Mouse (Mus musculus): ENCODE results near the gene Grtp1. TPM values are rescaled to one million over a fixed set of nuclear protein-coding genes. Genes with fewer than 3 reads are reported as not detected.

Grtp1 gene
- polyA plus RNA-seq, 1 experiment from 2014 or later: 22.6 TPM

DNA sequence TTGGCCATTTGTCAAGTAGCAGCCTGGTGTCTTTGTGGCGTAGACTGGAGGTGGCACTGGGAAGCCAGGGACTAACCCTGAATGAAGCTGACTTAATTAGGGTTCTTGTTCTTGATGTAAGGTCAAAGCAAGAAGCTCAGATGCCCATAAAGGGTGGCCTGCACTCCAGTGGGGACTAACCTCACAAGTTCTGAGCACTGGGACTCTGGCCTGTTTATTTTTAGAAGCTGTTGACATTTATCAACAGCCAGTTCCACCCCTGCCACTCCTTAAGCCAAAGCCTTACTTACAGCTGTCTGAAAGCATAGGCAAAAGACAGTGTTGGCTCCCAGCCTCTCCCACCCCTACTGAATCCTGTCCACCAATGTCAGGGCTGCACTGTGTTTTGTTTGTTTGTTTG is 9.3 kb upstream of the Grtp1 start:
- Histone ChIP-seq H3K9me3 (replicated peaks; ENCODE audit: control insufficient read depth, low read length) (no peaks in the 10 kb centered on the region), H3K4me1 (ENCODE audit: control insufficient read depth, insufficient read depth, low read length) (peaks cover 15% of the 10 kb centered on the region), H3K9ac (ENCODE audit: low read length) (no peak overlapping the region), H3K27ac (ENCODE audit: low read length) (no peak overlapping the region), H3K4me3 (replicated peaks; ENCODE audit: low read length) (no peak overlapping the region), H3K36me3 (ENCODE audit: control insufficient read depth, insufficient read depth, low read length) (no peaks in the 10 kb centered on the region), H3K27me3 (ENCODE audit: control insufficient read depth, insufficient read depth, low read length) (no peaks in the 10 kb centered on the region), H3K4me2 (ENCODE audit: low read depth, low read length) (no peak overlapping the region)
- WGBS: 43% methylated on average over 1 of the region's 1 CpGs
- no peak for ATAC-seq (ENCODE audit: insufficient read depth, low FRiP score)

- Histone ChIP-seq H3K4me2 (ENCODE audit: low read depth, low read length) (no peak overlapping the region), H3K4me1 (ENCODE audit: control insufficient read depth, insufficient read depth, low read length) (peaks cover 14% of the 10 kb centered on the region), H3K36me3 (ENCODE audit: control insufficient read depth, insufficient read depth, low read length) (no peaks in the 10 kb centered on the region), H3K9me3 (replicated peaks; ENCODE audit: control insufficient read depth, low read length) (no peaks in the 10 kb centered on the region), H3K27me3 (ENCODE audit: control insufficient read depth, insufficient read depth, low read length) (no peaks in the 10 kb centered on the region), H3K9ac (ENCODE audit: low read length) (no peak overlapping the region), H3K4me3 (replicated peaks; ENCODE audit: low read length) (no peak overlapping the region), H3K27ac (ENCODE audit: low read length) (no peak overlapping the region)
- ATAC-seq (ENCODE audit: insufficient read depth, low FRiP score): no peak
- WGBS: 34% methylated on average over 6 of the region's 6 CpGs
Measured at GRCm38 (mm10) chr8:13208627-13209355, 8.4 kb upstream of the Grtp1 start.

- WGBS: 30% methylated on average over 5 of the region's 5 CpGs
- Histone ChIP-seq H3K4me1 (ENCODE audit: control insufficient read depth, insufficient read depth, low read length) (peaks cover 7% of the 10 kb centered on the region; the same call in 1 of the 2 replicates), H3K27me3 (ENCODE audit: control insufficient read depth, insufficient read depth, low read length) (0 out of 2 replicates have a peak, but pooled peaks cover 5% of the 10 kb centered on the region), H3K9ac (ENCODE audit: low read length) (no peak overlapping the region), H3K27ac (ENCODE audit: low read length) (peak overlapping the region; percentile 73), H3K4me3 (replicated peaks; ENCODE audit: low read length) (no peak overlapping the region), H3K36me3 (ENCODE audit: control insufficient read depth, insufficient read depth, low read length) (no peaks in the 10 kb centered on the region), H3K4me2 (ENCODE audit: low read depth, low read length) (no peak overlapping the region), H3K9me3 (replicated peaks; ENCODE audit: control insufficient read depth, low read length) (no peaks in the 10 kb centered on the region)
- peak; percentile 63; the same call in 1 of the 2 replicates for ATAC-seq (ENCODE audit: insufficient read depth, low FRiP score)
Measured at GRCm38 (mm10) chr8:13206290-13206689, 5.9 kb upstream of the Grtp1 start.

GRCm38 (mm10) chr8:13205311-13205710 is 4.9 kb upstream of the Grtp1 start:
- Histone ChIP-seq H3K4me3 (replicated peaks; ENCODE audit: low read length) (no peak overlapping the region), H3K9me3 (replicated peaks; ENCODE audit: control insufficient read depth, low read length) (no peaks in the 10 kb centered on the region), H3K36me3 (ENCODE audit: control insufficient read depth, insufficient read depth, low read length) (no peaks in the 10 kb centered on the region), H3K27ac (ENCODE audit: low read length) (peak overlapping the region; percentile 69), H3K9ac (ENCODE audit: low read length) (no peak overlapping the region), H3K4me1 (ENCODE audit: control insufficient read depth, insufficient read depth, low read length) (peaks cover 7% of the 10 kb centered on the region; the same call in 1 of the 2 replicates), H3K4me2 (ENCODE audit: low read depth, low read length) (no peak overlapping the region), H3K27me3 (ENCODE audit: control insufficient read depth, insufficient read depth, low read length) (0 out of 2 replicates have a peak, but pooled peaks cover 10% of the 10 kb centered on the region)
- 71% methylated on average over 5 of the region's 5 CpGs for WGBS
- no peak for ATAC-seq (ENCODE audit: insufficient read depth, low FRiP score)

GRCm38 (mm10) chr8:13204371-13205140 is 4.1 kb upstream of the Grtp1 start:
- Histone ChIP-seq H3K27me3 (ENCODE audit: control insufficient read depth, insufficient read depth, low read length) (peaks cover 14% of the 10 kb centered on the region; the same call in 1 of the 2 replicates), H3K9ac (ENCODE audit: low read length) (no peak overlapping the region), H3K27ac (ENCODE audit: low read length) (peak overlapping the region; percentile 69), H3K9me3 (replicated peaks; ENCODE audit: control insufficient read depth, low read length) (no peaks in the 10 kb centered on the region), H3K4me1 (ENCODE audit: control insufficient read depth, insufficient read depth, low read length) (peaks cover 5% of the 10 kb centered on the region), H3K36me3 (ENCODE audit: control insufficient read depth, insufficient read depth, low read length) (no peaks in the 10 kb centered on the region), H3K4me2 (ENCODE audit: low read depth, low read length) (no peak overlapping the region), H3K4me3 (replicated peaks; ENCODE audit: low read length) (no peak overlapping the region)
- ATAC-seq (ENCODE audit: insufficient read depth, low FRiP score): peak; percentile 58; the same call in 1 of the 2 replicates
- WGBS: 54% methylated on average over 12 of the region's 12 CpGs

DNA sequence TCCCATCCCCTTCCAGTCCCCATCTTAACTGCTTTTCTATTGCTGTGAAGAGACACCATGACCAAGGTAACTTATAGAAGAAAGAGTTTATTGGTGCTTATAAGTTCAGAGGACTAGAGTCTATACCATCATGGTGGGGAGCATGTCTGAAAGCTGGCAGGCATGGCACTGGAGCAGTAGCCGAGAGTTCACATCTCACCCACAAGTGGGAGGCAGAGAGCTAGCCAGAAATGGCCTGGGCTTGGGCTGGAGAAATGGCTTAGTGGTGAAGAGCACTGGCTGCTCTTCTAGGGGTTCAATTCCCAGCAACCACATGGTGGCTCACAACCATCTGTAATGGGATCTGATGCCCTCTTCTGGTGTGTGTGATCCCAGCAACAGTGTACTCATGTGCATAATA is 3.1 kb upstream of the Grtp1 start:
- no peak for ATAC-seq (ENCODE audit: insufficient read depth, low FRiP score)
- H3K27me3 ChIP-seq (ENCODE audit: control insufficient read depth, insufficient read depth, low read length): peaks cover 14% of the 10 kb centered on the region; the same call in 1 of the 2 replicates
- WGBS: 64% methylated on average over 1 of the region's 1 CpGs
- H3K36me3 ChIP-seq (ENCODE audit: control insufficient read depth, insufficient read depth, low read length): no peaks in the 10 kb centered on the region
- H3K9me3 ChIP-seq (replicated peaks; ENCODE audit: control insufficient read depth, low read length): no peaks in the 10 kb centered on the region
- H3K9ac ChIP-seq (ENCODE audit: low read length): no peak overlapping the region
- no peak overlapping the region for H3K27ac ChIP-seq (ENCODE audit: low read length)
- no peak overlapping the region for H3K4me2 ChIP-seq (ENCODE audit: low read depth, low read length)
- H3K4me3 ChIP-seq (replicated peaks; ENCODE audit: low read length): no peak overlapping the region
- peaks cover 4% of the 10 kb centered on the region; the same call in 1 of the 2 replicates for H3K4me1 ChIP-seq (ENCODE audit: control insufficient read depth, insufficient read depth, low read length)

GRCm38 (mm10) chr8:13202806-13203205 is 2.4 kb upstream of the Grtp1 start:
- no peak for ATAC-seq (ENCODE audit: insufficient read depth, low FRiP score)
- peaks cover 14% of the 10 kb centered on the region; the same call in 1 of the 2 replicates for H3K27me3 ChIP-seq (ENCODE audit: control insufficient read depth, insufficient read depth, low read length)
- H3K4me1 ChIP-seq (ENCODE audit: control insufficient read depth, insufficient read depth, low read length): peaks cover 4% of the 10 kb centered on the region; the same call in 1 of the 2 replicates
- no peaks in the 10 kb centered on the region for H3K36me3 ChIP-seq (ENCODE audit: control insufficient read depth, insufficient read depth, low read length)
- no peaks in the 10 kb centered on the region for H3K9me3 ChIP-seq (replicated peaks; ENCODE audit: control insufficient read depth, low read length)
- no peak overlapping the region for H3K9ac ChIP-seq (ENCODE audit: low read length)
- 83% methylated on average over 3 of the region's 3 CpGs for WGBS
- H3K27ac ChIP-seq (ENCODE audit: low read length): no peak overlapping the region
- no peak overlapping the region for H3K4me3 ChIP-seq (replicated peaks; ENCODE audit: low read length)
- peak overlapping the region; percentile 35; the same call in 1 of the 2 replicates for H3K4me2 ChIP-seq (ENCODE audit: low read depth, low read length)

DNA sequence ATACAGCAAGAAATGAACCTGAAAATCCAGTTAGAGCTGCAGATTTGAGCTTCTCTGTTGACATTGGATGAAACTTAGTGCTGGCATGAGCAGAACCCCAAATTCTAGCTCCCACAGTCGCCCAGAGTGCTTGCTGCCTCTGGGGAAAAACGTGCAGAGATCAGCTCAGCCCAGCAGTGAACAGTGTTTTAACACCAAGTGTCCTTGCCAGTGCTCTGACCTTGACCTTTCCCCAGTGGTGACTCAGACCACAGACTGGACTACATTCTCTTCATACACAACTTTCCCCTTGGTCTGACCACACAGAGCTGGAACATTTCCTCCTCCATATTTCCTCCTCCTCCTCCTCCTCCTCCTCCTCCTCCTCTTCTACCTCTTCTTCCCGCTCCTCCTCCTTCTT is 1.6 kb upstream of the Grtp1 start:
- Histone ChIP-seq H3K36me3 (ENCODE audit: control insufficient read depth, insufficient read depth, low read length) (no peaks in the 10 kb centered on the region), H3K27me3 (ENCODE audit: control insufficient read depth, insufficient read depth, low read length) (peaks cover 14% of the 10 kb centered on the region; the same call in 1 of the 2 replicates), H3K27ac (ENCODE audit: low read length) (no peak overlapping the region; the same call in 1 of the 2 replicates), H3K4me2 (ENCODE audit: low read depth, low read length) (peak overlapping the region; percentile 35; the same call in 1 of the 2 replicates), H3K4me3 (replicated peaks; ENCODE audit: low read length) (peak overlapping the region; percentile 71; the same call in 1 of the 2 replicates), H3K9ac (ENCODE audit: low read length) (no peak overlapping the region), H3K9me3 (replicated peaks; ENCODE audit: control insufficient read depth, low read length) (no peaks in the 10 kb centered on the region), H3K4me1 (ENCODE audit: control insufficient read depth, insufficient read depth, low read length) (peaks cover 4% of the 10 kb centered on the region; the same call in 1 of the 2 replicates)
- 59% methylated on average over 3 of the region's 3 CpGs for WGBS
- ATAC-seq (ENCODE audit: insufficient read depth, low FRiP score): no peak

- no peak for ATAC-seq (ENCODE audit: insufficient read depth, low FRiP score)
- Histone ChIP-seq H3K9me3 (replicated peaks; ENCODE audit: control insufficient read depth, low read length) (no peaks in the 10 kb centered on the region), H3K9ac (ENCODE audit: low read length) (peak overlapping the region; percentile 73), H3K4me2 (ENCODE audit: low read depth, low read length) (peak overlapping the region; percentile 92), H3K27me3 (ENCODE audit: control insufficient read depth, insufficient read depth, low read length) (peaks cover 14% of the 10 kb centered on the region; the same call in 1 of the 2 replicates), H3K27ac (ENCODE audit: low read length) (peak overlapping the region; percentile 39), H3K4me1 (ENCODE audit: control insufficient read depth, insufficient read depth, low read length) (peaks cover 4% of the 10 kb centered on the region; the same call in 1 of the 2 replicates), H3K4me3 (replicated peaks; ENCODE audit: low read length) (peak overlapping the region; percentile 71), H3K36me3 (ENCODE audit: control insufficient read depth, insufficient read depth, low read length) (no peaks in the 10 kb centered on the region)
- 2% methylated on average over 18 of the region's 18 CpGs for WGBS
Measured at GRCm38 (mm10) chr8:13201013-13201334, 554 bp upstream of the Grtp1 start.

Measured in stomach, embryonic 16.5 days (tissue).